Mouse (Mus musculus) embryonic facial prominence, embryonic 10.5 days (tissue): ENCODE data around the gene Klk13. TPM values are rescaled to one million over a fixed set of nuclear protein-coding genes. Genes with fewer than 3 reads are reported as not detected.
A peak's percentile ranks its signal among the peaks of the same experiment; 100 is the strongest.

ENCODE experiments used
- DNase-seq: peaks from one replicate; pipeline ENCODE4 v3.0.0-alpha.2; 2017; ENCODE audit warnings: low spot score
- H3K27ac ChIP-seq: fragments of 300-500 bp; sonication (generic); replicated peaks from 2 replicates; pipeline ENCODE4 v1.5.1; 2016; ENCODE audit warnings: mild to moderate bottlenecking
- H3K27me3 ChIP-seq: fragments of 300-500 bp; sonication (generic); replicated peaks from 2 replicates; pipeline ENCODE4 v1.6.1; 2016; ENCODE audit warnings: low read depth, mild to moderate bottlenecking; ENCODE audit not compliant: poor library complexity, severe bottlenecking
- H3K36me3 ChIP-seq: fragments of 300-500 bp; sonication (generic); replicated peaks from 2 replicates; pipeline ENCODE4 v1.6.1; 2016; ENCODE audit warnings: mild to moderate bottlenecking, moderate library complexity
- H3K4me1 ChIP-seq: fragments of 300-500 bp; sonication (generic); 2 replicates; pipeline ENCODE4 v1.6.1; 2016
- H3K4me3 ChIP-seq: fragments of 300-500 bp; sonication (generic); 2 replicates; pipeline ENCODE4 v1.5.1; 2016; ENCODE audit warnings: mild to moderate bottlenecking, moderate library complexity
- H3K9me3 ChIP-seq: fragments of 300-500 bp; sonication (generic); 2 replicates; pipeline ENCODE4 v1.6.1; 2016; ENCODE audit warnings: mild to moderate bottlenecking
- WGBS: fragments of 180-500 bp; shearing (Covaris S2); methylation state at CpG from one replicate; pipeline ENCODE4 v1.1.7; 2016; 5-methylcytosine and 5-hydroxymethylcytosine counted together
- polyA plus RNA-seq: library from polyadenylated mRNA; unstranded; fragments of >200 nt; fragmentation: Nextera tagmentation; extraction: Ambion mirVana; gene quantifications from 2 replicates; pipeline ENCODE4 v1.2.1, GENCODE M21; 2016

The Klk13 gene
- polyA plus RNA-seq, 1 experiment from 2014 or later = 0.56 TPM

- Histone ChIP-seq H3K27ac (peak overlapping the region; percentile 71), H3K9me3 (no peaks in the 10 kb centered on the region), H3K27me3 (no peaks in the 10 kb centered on the region), H3K4me3 (no peak overlapping the region), H3K4me1 (peaks cover 10% of the 10 kb centered on the region), H3K36me3 (no peaks in the 10 kb centered on the region)
- 51% methylated on average over 6 of the region's 6 CpGs for WGBS
- no peak for DNase-seq
Observed at GRCm38 (mm10) chr7:43774802-43775201, 62.4 kb downstream of the Klk13 start.

- Histone ChIP-seq H3K4me1 (peaks cover 10% of the 10 kb centered on the region), H3K4me3 (no peak overlapping the region), H3K9me3 (no peaks in the 10 kb centered on the region), H3K27ac (peak overlapping the region; percentile 71), H3K27me3 (no peaks in the 10 kb centered on the region), H3K36me3 (no peaks in the 10 kb centered on the region)
- WGBS = 38% methylated on average over 7 of the region's 7 CpGs
- no peak for DNase-seq
Observed at GRCm38 (mm10) chr7:43775311-43776057, 63.1 kb downstream of the Klk13 start.

GRCm38 (mm10) chr7:43776506-43776905, 64.1 kb downstream of the Klk13 start:
- H3K4me1 ChIP-seq = peaks cover 10% of the 10 kb centered on the region
- no peaks in the 10 kb centered on the region for H3K9me3 ChIP-seq
- H3K4me3 ChIP-seq = no peak overlapping the region
- no peaks in the 10 kb centered on the region for H3K36me3 ChIP-seq
- H3K27ac ChIP-seq = no peak overlapping the region
- DNase-seq = no peak
- 81% methylated on average over 5 of the region's 5 CpGs for WGBS
- H3K27me3 ChIP-seq = no peaks in the 10 kb centered on the region

Other genes with a start within 250 kb of the Klk13 start
- 1.2 and 2.3 TPM in 2 replicates for gene Vsig10l, start 249.4 kb upstream of the Klk13 start, polyA plus RNA-seq
- 0.70 and 0.71 TPM in 2 replicates for gene Iglon5, start 222.5 kb upstream of the Klk13 start, polyA plus RNA-seq
- not detected in 2 replicates for gene 4931406B18Rik, start 206.6 kb upstream of the Klk13 start, polyA plus RNA-seq
- gene Cd33, start 168.1 kb upstream of the Klk13 start, polyA plus RNA-seq = 0.39 and 0.51 TPM in 2 replicates
- gene Zfp658, start 150.3 kb upstream of the Klk13 start, polyA plus RNA-seq = 5.4 and 6.2 TPM in 2 replicates
- gene Zfp719, start 133.0 kb upstream of the Klk13 start, polyA plus RNA-seq = 15.0 and 15.6 TPM in 2 replicates
- gene Zfp819, start 105.4 kb upstream of the Klk13 start, polyA plus RNA-seq = 1.1 and 1.4 TPM in 2 replicates
- gene Ceacam18, start 77.9 kb upstream of the Klk13 start, polyA plus RNA-seq = not detected in 2 replicates
- gene Siglece, start 52.4 kb upstream of the Klk13 start, polyA plus RNA-seq = 0.25 and 0.52 TPM in 2 replicates
- gene Ctu1, start 40.6 kb upstream of the Klk13 start, polyA plus RNA-seq = 18.1 and 18.7 TPM in 2 replicates
- gene Klk14, start 22.1 kb upstream of the Klk13 start, polyA plus RNA-seq = not detected in 2 replicates
- gene Klk12, start 56.3 kb downstream of the Klk13 start, polyA plus RNA-seq = not detected in 2 replicates
- 0.11 TPM in 1 of 2 replicates, not detected in the other for gene Klk11, start 62.0 kb downstream of the Klk13 start, polyA plus RNA-seq
- gene Klk10, start 68.5 kb downstream of the Klk13 start, polyA plus RNA-seq = 0.25 and 0.39 TPM in 2 replicates
- gene Klk9, start 79.3 kb downstream of the Klk13 start, polyA plus RNA-seq = 0.10 and 0.16 TPM in 2 replicates
- gene Klk8, start 85.0 kb downstream of the Klk13 start, polyA plus RNA-seq = 17.5 and 17.9 TPM in 2 replicates
- gene Klk7, start 98.7 kb downstream of the Klk13 start, polyA plus RNA-seq = not detected in 2 replicates
- gene Klk6, start 111.9 kb downstream of the Klk13 start, polyA plus RNA-seq = not detected in 2 replicates
- gene Klk5, start 129.4 kb downstream of the Klk13 start, polyA plus RNA-seq = not detected in 2 replicates
- gene Klk4, start 168.6 kb downstream of the Klk13 start, polyA plus RNA-seq = not detected in 2 replicates
- gene Klk15, start 221.2 kb downstream of the Klk13 start, polyA plus RNA-seq = not detected in 2 replicates
- not detected in 2 replicates for gene Klk1b8, start 238.1 kb downstream of the Klk13 start, polyA plus RNA-seq